Mouse (Mus musculus): ENCODE data around the gene Rapgef4.
A peak's percentile ranks its signal among the peaks of the same experiment; 100 is the strongest.

DNA sequence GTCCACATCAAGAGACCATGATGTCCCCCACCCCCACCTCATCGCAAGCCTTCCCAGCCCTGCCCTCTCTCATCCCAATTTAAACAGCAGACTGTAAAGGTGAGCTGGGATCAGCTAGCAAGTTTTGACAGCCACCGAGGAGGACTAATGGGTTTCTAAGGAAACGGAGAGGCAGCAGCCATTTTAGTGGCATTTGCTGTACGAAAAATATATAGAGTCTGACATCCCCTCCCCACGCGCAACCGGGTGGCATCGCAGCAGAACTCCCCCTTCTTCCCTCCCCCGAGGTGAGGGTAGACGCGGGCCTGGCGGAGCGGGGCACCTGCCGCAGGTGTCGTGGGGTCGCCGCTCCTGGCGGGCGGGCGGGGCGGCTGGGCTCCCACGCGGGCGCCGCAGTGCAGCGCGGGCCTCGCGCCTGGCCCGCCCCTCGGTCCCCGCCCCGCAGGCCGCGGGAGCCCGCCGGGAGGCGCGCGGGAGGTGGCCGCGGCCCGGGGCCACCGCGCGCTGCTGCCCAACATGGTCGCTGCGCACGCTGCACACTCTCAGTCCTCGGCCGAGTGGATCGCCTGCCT, at the start of gene Rapgef4:
- TF ChIP-seq POLR2A (IDR thresholded peaks at IDR 0.05; ENCODE audit: insufficient read depth, low read depth, low read length) (0 out of 2 replicates have a peak, but pooled peaks have one; percentile 32), CTCF (IDR thresholded peaks at IDR 0.05; ENCODE audit: insufficient read depth, low read depth, low read length) (no peak)

All from olfactory bulb, adult 2 months (tissue).